Mouse (Mus musculus) midbrain, embryonic 12.5 days (tissue): ENCODE measurements around the gene Opcml. TPM values are rescaled to one million over a fixed set of nuclear protein-coding genes. Genes with fewer than 3 reads are reported as not detected.

ENCODE experiments used
- ATAC-seq: fragments of 200-750 bp; cut with Nextera tagmentation; 2 replicates; pipeline ENCODE4 v1.8.0; 2017; ENCODE audit warnings: low read depth, moderate TSS enrichment, moderate library complexity; ENCODE audit not compliant: low FRiP score
- H3K27ac ChIP-seq: fragments of 300-500 bp; sonication (generic); replicated peaks from 2 replicates; pipeline ENCODE4 v1.5.1; 2016; ENCODE audit warnings: mild to moderate bottlenecking
- H3K27me3 ChIP-seq: fragments of 300-500 bp; sonication (generic); 2 replicates; pipeline ENCODE4 v1.6.1; 2016; ENCODE audit warnings: mild to moderate bottlenecking
- H3K36me3 ChIP-seq: fragments of 300-500 bp; sonication (generic); 2 replicates; pipeline ENCODE4 v1.6.1; 2016
- H3K4me1 ChIP-seq: fragments of 300-500 bp; sonication (generic); 2 replicates; pipeline ENCODE4 v1.6.1; 2016
- H3K4me2 ChIP-seq: fragments of 300-500 bp; sonication (generic); replicated peaks from 2 replicates; pipeline ENCODE4 v1.6.1; 2016; ENCODE audit warnings: mild to moderate bottlenecking, moderate library complexity
- H3K4me3 ChIP-seq: fragments of 300-500 bp; sonication (generic); 2 replicates; pipeline ENCODE4 v1.5.1; 2016; ENCODE audit warnings: mild to moderate bottlenecking
- H3K9ac ChIP-seq: fragments of 300-500 bp; sonication (generic); replicated peaks from 2 replicates; pipeline ENCODE4 v1.6.1; 2016; ENCODE audit warnings: mild to moderate bottlenecking, moderate library complexity
- H3K9me3 ChIP-seq: fragments of 300-500 bp; sonication (generic); 2 replicates; pipeline ENCODE4 v1.6.1; 2016; ENCODE audit warnings: mild to moderate bottlenecking
- WGBS: fragments of 180-500 bp; shearing (Covaris S2); methylation state at CpG from one replicate; pipeline ENCODE4 v1.1.7; 2016; 5-methylcytosine and 5-hydroxymethylcytosine counted together
- polyA plus RNA-seq: library from polyadenylated mRNA; unstranded; fragments of >200 nt; fragmentation: Nextera tagmentation; extraction: Ambion mirVana; gene quantifications from 2 replicates; pipeline ENCODE4 v1.2.1, GENCODE M21; 2016

The Opcml gene
- polyA plus RNA-seq, 1 experiment from 2014 or later: 7.0 TPM

- H3K4me2 ChIP-seq: no peak overlapping the region
- H3K9ac ChIP-seq: no peak overlapping the region
- no peaks in the 10 kb centered on the region for H3K27me3 ChIP-seq
- H3K27ac ChIP-seq: no peak overlapping the region
- H3K4me3 ChIP-seq: no peak overlapping the region
- H3K9me3 ChIP-seq: no peaks in the 10 kb centered on the region
- no peaks in the 10 kb centered on the region for H3K36me3 ChIP-seq
- ATAC-seq: no peak
- 0 out of 2 replicates have a peak, but pooled peaks cover 3% of the 10 kb centered on the region for H3K4me1 ChIP-seq
Observed at GRCm38 (mm10) chr9:27968266-27968665, 177.7 kb downstream of the Opcml start.

GRCm38 (mm10) chr9:27972293-27972692 is 181.7 kb downstream of the Opcml start:
- Histone ChIP-seq H3K4me3 (no peak overlapping the region), H3K9ac (no peak overlapping the region), H3K4me2 (no peak overlapping the region), H3K27me3 (no peaks in the 10 kb centered on the region), H3K27ac (no peak overlapping the region), H3K4me1 (no peaks in the 10 kb centered on the region), H3K9me3 (no peaks in the 10 kb centered on the region), H3K36me3 (no peaks in the 10 kb centered on the region)
- ATAC-seq: no peak
- WGBS: 86% methylated on average over 5 of the region's 5 CpGs

GRCm38 (mm10) chr9:27982576-27982975 is 192.0 kb downstream of the Opcml start:
- no peaks in the 10 kb centered on the region for H3K27me3 ChIP-seq
- H3K4me2 ChIP-seq: no peak overlapping the region
- H3K27ac ChIP-seq: no peak overlapping the region
- ATAC-seq: no peak
- no peak overlapping the region for H3K9ac ChIP-seq
- no peaks in the 10 kb centered on the region for H3K4me1 ChIP-seq
- H3K36me3 ChIP-seq: no peaks in the 10 kb centered on the region
- H3K4me3 ChIP-seq: no peak overlapping the region
- H3K9me3 ChIP-seq: 0 out of 2 replicates have a peak, but pooled peaks cover 2% of the 10 kb centered on the region

GRCm38 (mm10) chr9:27986604-27987588 is 196.3 kb downstream of the Opcml start:
- Histone ChIP-seq H3K27me3 (no peaks in the 10 kb centered on the region), H3K4me1 (no peaks in the 10 kb centered on the region), H3K9me3 (no peaks in the 10 kb centered on the region), H3K4me2 (no peak overlapping the region), H3K9ac (no peak overlapping the region), H3K27ac (no peak overlapping the region), H3K4me3 (no peak overlapping the region), H3K36me3 (no peaks in the 10 kb centered on the region)
- ATAC-seq: no peak
- WGBS: 86% methylated on average over 8 of the region's 8 CpGs

GRCm38 (mm10) chr9:27991611-27992010 is 201.0 kb downstream of the Opcml start:
- no peak for ATAC-seq
- no peaks in the 10 kb centered on the region for H3K36me3 ChIP-seq
- WGBS: 83% methylated on average over 4 of the region's 4 CpGs
- H3K9ac ChIP-seq: no peak overlapping the region
- H3K27ac ChIP-seq: no peak overlapping the region
- H3K27me3 ChIP-seq: no peaks in the 10 kb centered on the region
- no peak overlapping the region for H3K4me2 ChIP-seq
- H3K9me3 ChIP-seq: no peaks in the 10 kb centered on the region
- no peaks in the 10 kb centered on the region for H3K4me1 ChIP-seq
- H3K4me3 ChIP-seq: no peak overlapping the region

- H3K4me1 ChIP-seq: peaks cover 3% of the 10 kb centered on the region; the same call in 1 of the 2 replicates
- no peak for ATAC-seq
Observed at GRCm38 (mm10) chr9:27996536-27996935, 206.0 kb downstream of the Opcml start.

GRCm38 (mm10) chr9:27998767-27999166 is 208.2 kb downstream of the Opcml start:
- no peaks in the 10 kb centered on the region for H3K9me3 ChIP-seq
- H3K4me1 ChIP-seq: peaks cover 3% of the 10 kb centered on the region; the same call in 1 of the 2 replicates
- ATAC-seq: no peak
- no peak overlapping the region for H3K4me2 ChIP-seq
- H3K27ac ChIP-seq: no peak overlapping the region
- no peak overlapping the region for H3K4me3 ChIP-seq
- WGBS: 43% methylated on average over 4 of the region's 4 CpGs
- H3K9ac ChIP-seq: no peak overlapping the region
- no peaks in the 10 kb centered on the region for H3K27me3 ChIP-seq
- H3K36me3 ChIP-seq: no peaks in the 10 kb centered on the region

More at GRCm38 (mm10) chr9:27996536-27996935, 206.0 kb downstream of the Opcml start:
- no peak overlapping the region for H3K9ac ChIP-seq
- no peaks in the 10 kb centered on the region for H3K36me3 ChIP-seq
- no peak overlapping the region for H3K4me2 ChIP-seq
- H3K27ac ChIP-seq: no peak overlapping the region
- WGBS: 87% methylated on average over 7 of the region's 7 CpGs
- H3K27me3 ChIP-seq: no peaks in the 10 kb centered on the region
- no peak overlapping the region for H3K4me3 ChIP-seq
- H3K9me3 ChIP-seq: no peaks in the 10 kb centered on the region

GRCm38 (mm10) chr9:28003131-28003530 is 212.6 kb downstream of the Opcml start:
- no peak overlapping the region for H3K4me2 ChIP-seq
- no peaks in the 10 kb centered on the region for H3K36me3 ChIP-seq
- H3K27ac ChIP-seq: no peak overlapping the region
- no peaks in the 10 kb centered on the region for H3K27me3 ChIP-seq
- WGBS: 67% methylated on average over 3 of the region's 3 CpGs
- no peak overlapping the region for H3K4me3 ChIP-seq
- ATAC-seq: no peak
- no peak overlapping the region for H3K9ac ChIP-seq
- no peaks in the 10 kb centered on the region for H3K9me3 ChIP-seq
- peaks cover 3% of the 10 kb centered on the region; the same call in 1 of the 2 replicates for H3K4me1 ChIP-seq

GRCm38 (mm10) chr9:28011483-28011882 is 220.9 kb downstream of the Opcml start:
- Histone ChIP-seq H3K27me3 (no peaks in the 10 kb centered on the region), H3K4me3 (no peak overlapping the region), H3K36me3 (no peaks in the 10 kb centered on the region), H3K4me1 (no peaks in the 10 kb centered on the region), H3K4me2 (no peak overlapping the region), H3K9ac (no peak overlapping the region), H3K9me3 (no peaks in the 10 kb centered on the region), H3K27ac (no peak overlapping the region)
- no peak for ATAC-seq
- WGBS: 27% methylated on average over 8 of the region's 8 CpGs

- Histone ChIP-seq H3K4me1 (no peaks in the 10 kb centered on the region), H3K4me2 (no peak overlapping the region), H3K36me3 (no peaks in the 10 kb centered on the region), H3K9me3 (no peaks in the 10 kb centered on the region), H3K27ac (no peak overlapping the region), H3K4me3 (no peak overlapping the region), H3K9ac (no peak overlapping the region), H3K27me3 (no peaks in the 10 kb centered on the region)
- no peak for ATAC-seq
- WGBS: 81% methylated on average over 7 of the region's 7 CpGs
Observed at GRCm38 (mm10) chr9:28012664-28013063, 222.1 kb downstream of the Opcml start.

- ATAC-seq: no peak
- Histone ChIP-seq H3K4me1 (no peaks in the 10 kb centered on the region), H3K4me3 (no peak overlapping the region), H3K27me3 (no peaks in the 10 kb centered on the region), H3K36me3 (no peaks in the 10 kb centered on the region), H3K4me2 (no peak overlapping the region), H3K9ac (no peak overlapping the region), H3K27ac (no peak overlapping the region), H3K9me3 (no peaks in the 10 kb centered on the region)
- 60% methylated on average over 3 of the region's 3 CpGs for WGBS
Observed at GRCm38 (mm10) chr9:28013192-28013591, 222.6 kb downstream of the Opcml start.

- Histone ChIP-seq H3K9ac (no peak overlapping the region), H3K27ac (no peak overlapping the region), H3K4me1 (peaks cover 11% of the 10 kb centered on the region; the same call in 1 of the 2 replicates), H3K9me3 (no peaks in the 10 kb centered on the region), H3K4me3 (no peak overlapping the region), H3K36me3 (no peaks in the 10 kb centered on the region), H3K27me3 (no peaks in the 10 kb centered on the region), H3K4me2 (no peak overlapping the region)
- 76% methylated on average over 5 of the region's 5 CpGs for WGBS
- no peak for ATAC-seq
Observed at GRCm38 (mm10) chr9:28028156-28028555, 237.6 kb downstream of the Opcml start.
